9 mouse cellular contexts compared by ENCODE assay signal in genomic region chr15:43991229-43991628, GRCm38 (mm10).
DNase-seq lines count a peak whose midpoint lies in the region; ATAC-seq and TF ChIP-seq lines count a peak whose summit lies in the region.
"Had no signal": no experiment of that assay in that cellular context is flagged by ENCODE, and none has a peak within 500 bp of the region (broad histone marks: within the 10 kb centered on the region; RNA-seq: fewer than 3 reads in every experiment).

No protein-coding gene starts in this region.

- no peak for ATAC-seq in kidney, embryonic 15.5 days (replicated peaks; ENCODE audit: low FRiP score)
- ATAC-seq in heart, embryonic 11.5 days (replicated peaks; ENCODE audit: insufficient number of reproducible peaks, low FRiP score, low TSS enrichment): no peak

- no peak overlapping the region for H3K4me2 ChIP-seq in kidney, embryonic 15.5 days
- no peak overlapping the region for H3K4me2 ChIP-seq in heart, embryonic 11.5 days
- H3K4me2 ChIP-seq: embryonic facial prominence, embryonic 13.5 days had no signal

- no peak overlapping the region for H3K27ac ChIP-seq in kidney, embryonic 15.5 days
- H3K27ac ChIP-seq in heart, embryonic 11.5 days (ENCODE audit: low read depth, low read length): no peak overlapping the region
- H3K27ac ChIP-seq: embryonic facial prominence, embryonic 13.5 days had no signal

- no peak overlapping the region for H3K4me3 ChIP-seq in kidney, embryonic 15.5 days (replicated peaks)
- no peak overlapping the region for H3K4me3 ChIP-seq in E14TG2a.4 (replicated peaks; ENCODE audit: low read length)
- no peak overlapping the region for H3K4me3 ChIP-seq in heart, embryonic 11.5 days (ENCODE audit: low read depth, low read length)
- H3K4me3 ChIP-seq: embryonic facial prominence, embryonic 13.5 days had no signal

- H3K9ac ChIP-seq in kidney, embryonic 15.5 days: no peak overlapping the region
- no peak overlapping the region for H3K9ac ChIP-seq in heart, embryonic 11.5 days (ENCODE audit: low read depth, low read length)
- H3K9ac ChIP-seq: embryonic facial prominence, embryonic 13.5 days had no signal

- DNase-seq in kidney, adult 9 months: peak; percentile 63
- DNase-seq in NIH3T3 (ENCODE audit: low read depth): peak; percentile 73
- DNase-seq in kidney, postnatal 4 days: peak; percentile 7 to 20
- DNase-seq in T-cell, adult 2 months (ENCODE audit: low spot score): no peak
- no peak for DNase-seq in adrenal gland, postnatal 14 days

- peak; percentile 58 for TF ChIP-seq CTCF in E14TG2a.4 (conservative IDR thresholded peaks at IDR 0.05; ENCODE audit: low read length)

- no peaks in the 10 kb centered on the region for H3K4me1 ChIP-seq in kidney, embryonic 15.5 days
- H3K4me1 ChIP-seq in E14TG2a.4 (replicated peaks; ENCODE audit: low read depth, low read length): no peaks in the 10 kb centered on the region
- no peaks in the 10 kb centered on the region for H3K4me1 ChIP-seq in heart, embryonic 11.5 days (ENCODE audit: control insufficient read depth, insufficient read depth, low read length)
- H3K4me1 ChIP-seq: embryonic facial prominence, embryonic 13.5 days had no signal

- 31% methylated on average over 1 of the region's 1 CpGs for WGBS in kidney, embryonic 15.5 days
- WGBS in heart, embryonic 11.5 days (ENCODE audit: insufficient replicate concordance): 46% methylated on average over 1 of the region's 1 CpGs

- no peaks in the 10 kb centered on the region for H3K27me3 ChIP-seq in kidney, embryonic 15.5 days
- no peaks in the 10 kb centered on the region for H3K27me3 ChIP-seq in E14TG2a.4 (ENCODE audit: insufficient read depth, low read length)
- H3K27me3 ChIP-seq in heart, embryonic 11.5 days (ENCODE audit: control insufficient read depth, insufficient read depth, low read length): no peaks in the 10 kb centered on the region
- H3K27me3 ChIP-seq: embryonic facial prominence, embryonic 13.5 days had no signal

- no peaks in the 10 kb centered on the region for H3K36me3 ChIP-seq in kidney, embryonic 15.5 days
- H3K36me3 ChIP-seq in E14TG2a.4 (ENCODE audit: insufficient read depth, low read length): no peaks in the 10 kb centered on the region
- H3K36me3 ChIP-seq in heart, embryonic 11.5 days (ENCODE audit: control insufficient read depth, insufficient read depth, low read length): no peaks in the 10 kb centered on the region
- H3K36me3 ChIP-seq: embryonic facial prominence, embryonic 13.5 days had no signal

- no peaks in the 10 kb centered on the region for H3K9me3 ChIP-seq in kidney, embryonic 15.5 days (replicated peaks)
- no peaks in the 10 kb centered on the region for H3K9me3 ChIP-seq in E14TG2a.4 (ENCODE audit: low read length)
- no peaks in the 10 kb centered on the region for H3K9me3 ChIP-seq in heart, embryonic 11.5 days (replicated peaks; ENCODE audit: control insufficient read depth, low read length)
- H3K9me3 ChIP-seq: embryonic facial prominence, embryonic 13.5 days had no signal

Comparison
In these comparisons a context has a peak if more than half of its experiments do, and no peak if none do; other contexts are left out.
1. DNase-seq: peak in kidney, adult 9 months (single experiment), NIH3T3 (single experiment) and kidney, postnatal 4 days (2 of 2); none in T-cell, adult 2 months (single experiment) and adrenal gland, postnatal 14 days (single experiment).